Mouse (Mus musculus) midbrain, embryonic 16.5 days (tissue): Measurements from ENCODE around the gene Gm14412. TPM values are rescaled to one million over a fixed set of nuclear protein-coding genes. Genes with fewer than 3 reads are reported as not detected.
"Not testable (repeated sequence)": the region's sequence is repeated elsewhere in the genome, so short reads cannot be mapped to it uniquely, and the experiment has no call there.

Experiments used
- ATAC-seq: fragments of 200-750 bp; cut with Nextera tagmentation; 2 replicates; pipeline ENCODE4 v1.8.0; 2017; ENCODE audit warnings: moderate TSS enrichment
- H3K27ac ChIP-seq: fragments of 300-500 bp; sonication (generic); 2 replicates; pipeline ENCODE4 v1.5.1; 2014; ENCODE audit warnings: mild to moderate bottlenecking, low read length, mixed read lengths
- H3K27me3 ChIP-seq: fragments of 300-500 bp; sonication (generic); 2 replicates; pipeline ENCODE4 v1.6.1; 2014; ENCODE audit warnings: low read depth, low read length, mixed read lengths; ENCODE audit not compliant: control insufficient read depth, insufficient read depth
- H3K36me3 ChIP-seq: fragments of 300-500 bp; sonication (generic); 2 replicates; pipeline ENCODE4 v1.6.1; 2014; ENCODE audit warnings: mild to moderate bottlenecking, low read length, moderate library complexity, mixed read lengths; ENCODE audit not compliant: control insufficient read depth, insufficient read depth
- H3K4me1 ChIP-seq: fragments of 300-500 bp; sonication (generic); 2 replicates; pipeline ENCODE4 v1.6.1; 2014; ENCODE audit warnings: mild to moderate bottlenecking, low read length, mixed read lengths; ENCODE audit not compliant: control insufficient read depth, insufficient read depth
- H3K4me2 ChIP-seq: fragments of 300-500 bp; sonication (generic); 2 replicates; pipeline ENCODE4 v1.6.1; 2014; ENCODE audit warnings: mild to moderate bottlenecking, low read length, mixed read lengths
- H3K4me3 ChIP-seq: fragments of 300-500 bp; sonication (generic); 2 replicates; pipeline ENCODE4 v1.5.1; 2014; ENCODE audit warnings: low read depth, mild to moderate bottlenecking, low read length, moderate library complexity, mixed read lengths
- H3K9ac ChIP-seq: fragments of 300-500 bp; sonication (generic); 2 replicates; pipeline ENCODE4 v1.6.1; 2014; ENCODE audit warnings: low read depth, low read length, mixed read lengths
- H3K9me3 ChIP-seq: fragments of 300-500 bp; sonication (generic); replicated peaks from 2 replicates; pipeline ENCODE4 v1.6.1; 2014; ENCODE audit warnings: mild to moderate bottlenecking, low read length, mixed read lengths; ENCODE audit not compliant: control insufficient read depth, poor library complexity, severe bottlenecking
- WGBS: fragments of 180-500 bp; shearing (Covaris S2); extraction: QIAGEN DNeasy Blood & Tissue Kit; methylation state at CpG from one replicate; pipeline ENCODE4 v1.1.7; 2014; 5-methylcytosine and 5-hydroxymethylcytosine counted together
- polyA plus RNA-seq: library from polyadenylated mRNA; unstranded; fragments of >200 nt; fragmentation: Nextera tagmentation; extraction: Ambion mirVana; gene quantifications from 2 replicates; pipeline ENCODE4 v1.2.1, GENCODE M21; 2015

Gm14412 gene
- 0.26 and 0.35 TPM in 2 replicates for polyA plus RNA-seq

- H3K36me3 ChIP-seq, ATAC-seq, H3K27me3 ChIP-seq, H3K27ac ChIP-seq, H3K9ac ChIP-seq, H3K4me2 ChIP-seq, H3K9me3 ChIP-seq, H3K4me3 ChIP-seq, H3K4me1 ChIP-seq: not testable (repeated sequence)
- WGBS: 94% methylated on average over 2 of the region's 2 CpGs
Measured at GRCm38 (mm10) chr2:177324257-177324733, at the start of gene Gm14412. Gm14412 (minus strand) TSS chr2:177324307.

- H3K4me2 ChIP-seq, H3K4me1 ChIP-seq, H3K9ac ChIP-seq, H3K4me3 ChIP-seq, H3K27me3 ChIP-seq, ATAC-seq, H3K9me3 ChIP-seq, H3K36me3 ChIP-seq, H3K27ac ChIP-seq: not testable (repeated sequence)
- 84% methylated on average over 4 of the region's 4 CpGs for WGBS
Measured at GRCm38 (mm10) chr2:177329661-177330292, 5.7 kb upstream of the Gm14412 start.

GRCm38 (mm10) chr2:177321361-177321760 is 2.7 kb downstream of the Gm14412 start:
- H3K27me3 ChIP-seq, H3K4me2 ChIP-seq, H3K9me3 ChIP-seq, H3K36me3 ChIP-seq, H3K27ac ChIP-seq, H3K4me1 ChIP-seq, ATAC-seq, H3K9ac ChIP-seq, H3K4me3 ChIP-seq: not testable (repeated sequence)

- H3K36me3 ChIP-seq, H3K27ac ChIP-seq, H3K27me3 ChIP-seq, H3K4me1 ChIP-seq, H3K4me3 ChIP-seq, ATAC-seq, H3K9ac ChIP-seq, H3K4me2 ChIP-seq, H3K9me3 ChIP-seq: not testable (repeated sequence)
- 60% methylated on average over 2 of the region's 2 CpGs for whole genome bisulfite sequencing
Measured at GRCm38 (mm10) chr2:177320786-177321320, 3.3 kb downstream of the Gm14412 start.

GRCm38 (mm10) chr2:177318996-177319395 is 5.1 kb downstream of the Gm14412 start:
- peaks cover 9% of the 10 kb centered on the region for H3K9me3 ChIP-seq
- WGBS: 84% methylated on average over 1 of the region's 1 CpGs
- H3K4me2 ChIP-seq: no peak overlapping the region
- ATAC-seq: no peak
- H3K4me3 ChIP-seq: no peak overlapping the region
- H3K27me3 ChIP-seq: no peaks in the 10 kb centered on the region
- no peak overlapping the region for H3K27ac ChIP-seq
- H3K9ac ChIP-seq: no peak overlapping the region
- no peaks in the 10 kb centered on the region for H3K4me1 ChIP-seq
- H3K36me3 ChIP-seq: no peaks in the 10 kb centered on the region

GRCm38 (mm10) chr2:177309627-177310026 is 14.5 kb downstream of the Gm14412 start:
- H3K4me1 ChIP-seq, H3K36me3 ChIP-seq, H3K27me3 ChIP-seq, H3K27ac ChIP-seq, ATAC-seq, H3K4me2 ChIP-seq, H3K9ac ChIP-seq, H3K4me3 ChIP-seq, H3K9me3 ChIP-seq: not testable (repeated sequence)
- 96% methylated on average over 4 of the region's 4 CpGs for WGBS

- not testable (repeated sequence) for H3K4me2 ChIP-seq, ATAC-seq, H3K27ac ChIP-seq, H3K9me3 ChIP-seq, H3K9ac ChIP-seq, H3K27me3 ChIP-seq, H3K36me3 ChIP-seq, H3K4me1 ChIP-seq, H3K4me3 ChIP-seq
- WGBS: no CpG with 5 or more reads among the region's 2 CpGs
Measured at GRCm38 (mm10) chr2:177304980-177305379, 19.1 kb downstream of the Gm14412 start.

- not testable (repeated sequence) for H3K4me2 ChIP-seq, H3K27ac ChIP-seq, H3K36me3 ChIP-seq, ATAC-seq, H3K4me1 ChIP-seq, H3K9ac ChIP-seq, H3K9me3 ChIP-seq, H3K4me3 ChIP-seq, H3K27me3 ChIP-seq
- WGBS: 23% methylated on average over 3 of the region's 3 CpGs
Measured at GRCm38 (mm10) chr2:177283701-177284100, 40.4 kb downstream of the Gm14412 start.

GRCm38 (mm10) chr2:177277754-177278153 is 46.4 kb downstream of the Gm14412 start:
- H3K4me1 ChIP-seq, H3K27ac ChIP-seq, ATAC-seq, H3K4me3 ChIP-seq, H3K9ac ChIP-seq, H3K36me3 ChIP-seq, H3K4me2 ChIP-seq, H3K27me3 ChIP-seq, H3K9me3 ChIP-seq: not testable (repeated sequence)
- WGBS: 85% methylated on average over 1 of the region's 2 CpGs
